Mouse (Mus musculus): ENCODE data around the gene Pla2g5.

DNA sequence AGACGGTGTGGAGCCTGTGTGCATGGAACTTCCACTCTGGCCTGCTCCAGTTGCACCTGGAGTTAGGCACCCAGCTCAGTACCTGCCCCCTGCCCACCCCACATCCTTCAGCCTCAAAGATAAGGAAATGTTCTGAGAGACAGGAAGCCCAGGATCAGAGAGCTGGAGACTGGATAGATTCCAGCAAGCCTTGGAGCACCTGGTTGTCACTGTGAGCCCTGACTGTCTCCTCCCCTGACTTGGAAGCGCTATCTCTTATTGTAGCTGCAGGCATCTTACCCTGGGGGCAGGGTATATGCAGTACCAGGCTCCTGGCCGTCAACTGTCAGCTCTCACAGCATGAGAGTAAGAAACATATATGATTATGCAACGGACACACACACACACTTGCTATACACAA is 107.8 kb downstream of the Pla2g5 start:
- TF ChIP-seq EP300 (IDR thresholded peaks at IDR 0.05; ENCODE audit: low read depth) (no peak), CTCF (IDR thresholded peaks at IDR 0.05; ENCODE audit: low read depth) (no peak)
